Mouse (Mus musculus) mature B cell (primary cell): ENCODE data around the gene Gm10135.
"Not testable (repeated sequence)": the region's sequence is repeated elsewhere in the genome, so short reads cannot be mapped to it uniquely, and the experiment has no call there.

Source experiments
- in situ Hi-C: fragments of 300-500 bp; cut with MboI; formaldehyde crosslinking; loops from 2 replicates; pipeline ENCODE4 v1.14.3; 2019

The Gm10135 gene

GRCm38 (mm10) chr5:72960096-72960495 is 14.4 kb downstream of the Gm10135 start:
- in situ Hi-C loops = no loop called here

- in situ Hi-C loops = no loop called here
Measured at GRCm38 (mm10) chr5:72957281-72957680, 17.2 kb downstream of the Gm10135 start.

DNA sequence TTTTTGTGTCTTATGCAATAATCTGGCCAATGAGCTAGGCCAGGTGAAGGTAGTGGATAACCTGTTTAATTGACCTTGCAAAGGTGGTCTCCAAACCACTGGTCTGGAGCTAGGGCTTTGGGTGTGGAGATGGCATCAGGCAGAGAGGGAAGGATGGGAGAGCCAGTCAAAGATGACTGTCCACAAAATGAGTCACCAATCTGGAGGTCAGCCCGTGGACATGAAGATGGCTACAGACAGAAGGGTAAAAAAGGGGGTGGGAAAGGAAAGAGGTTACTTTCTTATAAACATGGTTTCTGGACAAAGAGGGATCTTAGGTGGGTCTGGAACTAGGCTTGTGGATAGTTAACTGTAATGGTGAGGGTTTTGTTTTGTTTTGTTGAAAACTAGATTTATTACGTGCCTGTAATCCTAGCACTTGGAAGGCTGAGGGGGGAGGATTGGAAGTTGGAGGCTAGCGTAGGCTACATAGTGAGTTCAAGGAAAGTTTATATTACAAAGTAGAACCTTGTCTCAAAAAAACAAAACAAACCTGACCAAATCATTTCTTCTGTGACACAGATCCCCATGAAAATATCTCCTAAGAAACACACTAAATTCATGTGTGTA is 20.4 kb downstream of the Gm10135 start:
- in situ Hi-C loops = no loop called here

DNA sequence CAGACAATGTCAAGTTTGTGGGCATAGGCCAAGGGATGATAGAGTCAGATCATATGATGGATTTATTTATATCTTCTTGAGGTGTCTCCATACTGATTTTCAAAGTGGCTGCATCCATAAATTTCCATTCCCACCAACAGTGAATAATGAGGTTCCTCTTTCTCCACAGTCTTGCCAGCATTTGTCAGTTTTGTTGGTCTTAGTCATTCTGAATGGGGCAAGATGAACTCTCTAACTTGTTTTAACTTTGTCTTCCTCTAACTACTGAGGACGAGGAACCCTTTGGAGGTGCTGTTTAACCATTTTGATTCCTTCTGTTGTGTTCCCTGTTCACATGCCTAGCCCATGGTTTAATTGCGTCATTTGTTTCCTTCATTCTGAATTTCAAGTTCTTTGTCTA is 24.2 kb downstream of the Gm10135 start:
- in situ Hi-C loops = no loop called here

DNA sequence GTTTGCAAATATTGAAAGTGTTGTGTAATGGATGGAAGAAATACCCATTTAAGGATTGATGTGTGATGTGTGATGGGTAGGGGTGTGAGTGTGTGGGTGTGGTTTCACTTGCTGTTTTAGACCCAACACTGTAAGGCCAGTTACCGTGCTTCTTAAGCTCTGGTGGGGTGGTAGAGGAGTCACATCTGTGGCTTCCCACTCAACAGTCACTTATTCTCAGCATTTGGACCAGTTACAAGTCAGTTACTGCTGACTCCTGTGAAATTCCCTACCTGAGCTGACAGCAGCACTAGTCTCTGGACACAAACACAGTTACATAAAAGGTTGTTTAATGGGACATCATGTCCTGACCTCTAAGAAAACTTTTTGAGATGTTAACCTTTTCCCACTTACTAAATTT is 26.4 kb downstream of the Gm10135 start:
- in situ Hi-C loops = no loop called here

DNA sequence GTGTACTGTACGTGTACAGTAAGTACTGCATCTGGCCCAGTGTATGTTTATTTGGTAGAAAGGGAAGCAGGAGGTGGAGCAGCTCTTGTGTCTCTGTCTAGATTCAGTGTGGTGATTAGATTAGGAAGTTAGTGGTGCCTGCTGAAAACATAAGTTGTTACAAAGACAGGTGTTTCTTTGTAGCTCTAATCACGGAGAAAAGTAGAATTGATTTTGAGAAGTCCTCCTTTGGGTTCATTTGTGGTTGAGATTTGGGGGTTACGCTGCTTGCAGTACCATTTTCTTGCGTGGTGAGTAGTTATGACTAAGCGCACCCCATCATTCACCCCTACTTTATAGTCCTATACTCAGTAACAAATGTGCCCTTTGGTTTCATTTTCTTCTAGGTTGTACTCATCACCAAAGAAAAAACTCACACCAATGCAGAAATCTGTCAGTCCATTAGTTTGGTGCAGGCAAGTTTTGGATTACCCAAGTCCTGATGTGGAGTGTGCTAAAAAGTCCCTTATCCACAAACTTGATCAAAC is 33.5 kb downstream of the Gm10135 start:
- in situ Hi-C loops = no loop called here

DNA sequence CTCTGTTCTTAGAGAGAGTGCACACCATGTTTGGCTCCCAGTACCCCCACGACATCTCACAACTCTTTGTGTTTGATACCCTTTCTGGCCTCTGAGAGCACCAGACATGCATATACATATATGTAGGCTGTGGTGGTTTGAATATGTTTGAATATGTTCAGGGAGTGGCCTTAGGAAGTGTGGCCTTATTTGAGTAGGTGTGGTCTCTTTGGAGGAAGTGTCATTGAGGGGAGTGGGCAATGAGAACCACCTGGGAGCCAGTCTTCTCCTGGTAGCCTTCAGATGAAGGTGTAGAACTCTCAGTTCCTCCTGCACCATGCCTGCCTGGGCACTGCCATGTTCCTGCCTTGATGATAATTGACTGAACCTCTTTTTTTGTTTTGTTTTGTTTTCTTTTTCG is 35.2 kb downstream of the Gm10135 start:
- in situ Hi-C loops = no loop called here

DNA sequence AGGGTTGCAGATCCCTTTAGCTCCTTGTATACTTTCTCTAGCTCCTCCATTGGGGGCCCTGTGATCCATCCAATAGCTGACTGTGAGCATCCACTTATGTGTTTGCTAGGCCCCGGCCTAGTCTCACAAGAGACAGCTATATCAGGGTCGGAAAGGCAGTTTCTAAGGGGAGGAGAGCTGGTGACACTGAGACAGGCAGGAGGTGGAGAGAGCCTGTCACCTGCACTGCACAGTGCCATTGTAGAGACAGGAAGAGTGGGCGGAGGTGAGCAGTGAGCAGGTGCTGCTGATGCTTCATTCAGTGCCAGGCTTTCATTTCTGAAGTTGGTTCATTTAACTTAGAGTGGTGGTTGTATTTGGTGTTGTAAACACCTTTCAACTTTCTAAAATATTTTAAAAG is 36.1 kb downstream of the Gm10135 start:
- in situ Hi-C loops = not testable (repeated sequence)

- in situ Hi-C loops = no loop called here
Measured at GRCm38 (mm10) chr5:72933026-72933675, 41.4 kb downstream of the Gm10135 start.

GRCm38 (mm10) chr5:72927074-72927473 is 47.4 kb downstream of the Gm10135 start:
- in situ Hi-C loops = no loop called here

DNA sequence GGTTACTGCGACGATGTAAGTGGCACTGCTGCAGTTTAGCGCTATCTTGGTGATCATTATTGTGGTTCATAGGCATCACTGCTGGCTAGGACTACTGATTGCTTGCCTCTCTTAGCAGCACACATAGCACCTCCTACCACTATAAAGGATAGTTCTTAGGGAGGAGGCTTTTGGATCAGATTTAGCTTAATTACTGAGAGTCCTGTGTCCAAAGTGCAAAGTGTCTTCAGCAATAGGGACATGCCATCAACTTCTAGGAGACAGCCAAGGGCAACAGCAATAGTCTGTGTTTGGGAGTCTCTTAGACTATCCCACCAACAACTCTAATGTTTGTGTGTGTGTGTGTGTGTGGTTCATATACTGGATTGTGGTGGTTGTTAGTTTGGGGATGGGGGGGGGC is 51.7 kb downstream of the Gm10135 start:
- in situ Hi-C loops = no loop called here

GRCm38 (mm10) chr5:72921171-72921570 is 53.3 kb downstream of the Gm10135 start:
- in situ Hi-C loops = no loop called here

DNA sequence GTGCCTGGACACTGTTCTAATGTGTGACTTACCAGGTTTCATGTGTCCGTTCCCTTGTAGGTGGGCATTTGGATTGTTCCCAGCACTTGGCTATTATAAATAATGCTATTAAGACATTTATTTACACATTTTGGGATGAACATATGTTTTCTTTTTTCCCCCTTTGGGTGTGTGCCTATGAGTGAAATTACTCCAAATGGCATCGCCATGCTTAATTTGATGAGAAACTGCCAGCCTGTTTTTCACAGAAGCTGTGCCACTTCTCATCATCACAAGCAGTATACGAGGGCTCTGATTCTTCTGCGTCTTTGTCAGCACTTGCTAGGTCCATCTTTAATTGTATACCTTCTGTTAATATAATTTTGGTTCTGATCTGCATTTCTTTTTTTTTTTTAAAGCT is 54.1 kb downstream of the Gm10135 start:
- in situ Hi-C loops = no loop called here

DNA sequence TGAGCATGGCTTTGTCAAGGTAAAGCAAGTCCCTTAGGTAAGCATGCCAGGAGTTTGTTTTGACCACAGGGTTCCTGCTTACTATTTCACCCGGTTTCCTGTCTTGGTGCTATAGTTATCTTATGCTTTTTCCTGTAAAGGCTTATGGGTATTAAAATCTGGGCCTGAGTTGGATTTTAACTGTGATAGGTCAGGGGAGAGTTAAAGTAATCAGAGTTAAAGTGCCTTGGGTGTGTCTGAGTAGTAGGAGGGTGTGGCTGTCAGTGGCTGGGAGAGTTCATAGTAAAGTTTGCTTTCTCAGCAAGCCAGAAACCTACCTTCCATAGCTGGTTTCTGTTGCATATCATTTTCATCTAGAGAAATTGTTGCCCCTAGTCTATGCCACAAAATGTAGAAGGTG is 57.7 kb downstream of the Gm10135 start:
- in situ Hi-C loops = no loop called here

- in situ Hi-C loops = no loop called here
Measured at GRCm38 (mm10) chr5:72916048-72916447, 58.5 kb downstream of the Gm10135 start.
